Mouse (Mus musculus) embryo, embryonic 11.5 days (tissue): ENCODE measurements at regions not wholly inside any gene's neighbourhood (a gene's known extent, or its start where the extent isn't known, plus 50 kb on each side); places are given as distances from the start of the nearest gene placed in this dataset.

Experiments
- DNase-seq: peaks from one replicate; pipeline ENCODE4 v3.0.0-alpha.2; 2012; ENCODE audit warnings: low read depth, low spot score

GRCm38 (mm10) chr5:43339671-43340070 lies 106.7 kb downstream of the Cpeb2 start:
- no peak for DNase-seq

- no peak for DNase-seq
These were observed 108.5 kb downstream of the Cpeb2 start for GRCm38 (mm10) chr5:43341475-43341874.

- DNase-seq, result no peak
These were observed 111.5 kb downstream of the Cpeb2 start for GRCm38 (mm10) chr5:43344441-43344840.

- DNase-seq, result no peak
These were observed 118.0 kb downstream of the Cpeb2 start for GRCm38 (mm10) chr5:43350987-43351386.

GRCm38 (mm10) chr5:43353021-43353990 lies 120.3 kb downstream of the Cpeb2 start:
- no peak for DNase-seq

- DNase-seq, result no peak
These were observed 121.5 kb downstream of the Cpeb2 start for GRCm38 (mm10) chr5:43354351-43354942.

GRCm38 (mm10) chr5:43355026-43355580 lies 122.1 kb downstream of the Cpeb2 start:
- DNase-seq, result peak; percentile 76

- DNase-seq, result no peak
These were observed 122.9 kb downstream of the Cpeb2 start for GRCm38 (mm10) chr5:43355832-43356231.

GRCm38 (mm10) chr5:43357100-43357680 lies 124.2 kb downstream of the Cpeb2 start:
- no peak for DNase-seq

GRCm38 (mm10) chr5:43357901-43358300 lies 124.9 kb downstream of the Cpeb2 start:
- no peak for DNase-seq

GRCm38 (mm10) chr5:43358928-43359765 lies 126.2 kb downstream of the Cpeb2 start:
- DNase-seq, result no peak

- DNase-seq, result no peak
These were observed 127.3 kb downstream of the Cpeb2 start for GRCm38 (mm10) chr5:43360298-43360697.

- no peak for DNase-seq
These were observed 128.1 kb downstream of the Cpeb2 start for GRCm38 (mm10) chr5:43361026-43361425.

- DNase-seq, result no peak
These were observed 139.4 kb downstream of the Cpeb2 start for GRCm38 (mm10) chr5:43372385-43372784.

GRCm38 (mm10) chr5:43384689-43385375 lies 130.5 kb upstream of the C1qtnf7 start:
- no peak for DNase-seq

GRCm38 (mm10) chr5:43390997-43391396 lies 124.3 kb upstream of the C1qtnf7 start:
- DNase-seq, result no peak

GRCm38 (mm10) chr5:43391412-43392029 lies 123.8 kb upstream of the C1qtnf7 start:
- DNase-seq, result peak; percentile 32

GRCm38 (mm10) chr5:43392908-43393545 lies 122.3 kb upstream of the C1qtnf7 start:
- no peak for DNase-seq

- DNase-seq, result no peak
These were observed 98.1 kb upstream of the C1qtnf7 start for GRCm38 (mm10) chr5:43417259-43417658.
